Mouse (Mus musculus) kidney, postnatal 0 days (tissue): Measurements from ENCODE around the gene Srp68. TPM values are rescaled to one million over a fixed set of nuclear protein-coding genes. Genes with fewer than 3 reads are reported as not detected.
"Not testable (repeated sequence)": the region's sequence is repeated elsewhere in the genome, so short reads cannot be mapped to it uniquely, and the experiment has no call there.

Experiments
- ATAC-seq: fragments of 200-750 bp; cut with Nextera tagmentation; replicated peaks from 2 replicates; pipeline ENCODE4 v1.8.0; 2017; ENCODE audit warnings: low read depth, moderate number of reproducible peaks, moderate TSS enrichment, moderate library complexity; ENCODE audit not compliant: low FRiP score
- DNase-seq: peaks from one replicate; pipeline ENCODE4 v3.0.0-alpha.2; 2016; ENCODE audit warnings: low spot score
- H3K27ac ChIP-seq: fragments of 300-500 bp; sonication (generic); 2 replicates; pipeline ENCODE4 v1.5.1; 2014; ENCODE audit warnings: mild to moderate bottlenecking
- H3K27me3 ChIP-seq: fragments of 300-500 bp; sonication (generic); 2 replicates; pipeline ENCODE4 v1.6.1; 2014; ENCODE audit warnings: low read length, mixed read lengths; ENCODE audit not compliant: insufficient read depth
- H3K36me3 ChIP-seq: fragments of 300-500 bp; sonication (generic); 2 replicates; pipeline ENCODE4 v1.6.1; 2014; ENCODE audit warnings: low read length, mixed read lengths; ENCODE audit not compliant: insufficient read depth
- H3K4me1 ChIP-seq: fragments of 300-500 bp; sonication (generic); replicated peaks from 2 replicates; pipeline ENCODE4 v1.6.1; 2014; ENCODE audit warnings: antibody characterized with exemption, low read length, mixed read lengths; ENCODE audit not compliant: insufficient read depth
- H3K4me2 ChIP-seq: fragments of 300-500 bp; sonication (generic); 2 replicates; pipeline ENCODE4 v1.6.1; 2014; ENCODE audit warnings: mild to moderate bottlenecking, low read length, moderate library complexity, mixed read lengths
- H3K4me3 ChIP-seq: fragments of 300-500 bp; sonication (generic); replicated peaks from 2 replicates; pipeline ENCODE4 v1.5.1; 2014; ENCODE audit warnings: low read depth, low read length
- H3K9ac ChIP-seq: fragments of 300-500 bp; sonication (generic); 2 replicates; pipeline ENCODE4 v1.6.1; 2014; ENCODE audit warnings: low read depth, low read length
- H3K9me3 ChIP-seq: fragments of 300-500 bp; sonication (generic); replicated peaks from 2 replicates; pipeline ENCODE4 v1.6.1; 2016; ENCODE audit warnings: low read length, inconsistent platforms, mixed read lengths
- CTCF ChIP-seq: IDR thresholded peaks from 2 replicates; pipeline ENCODE4 v1.5.1; 2016; ENCODE audit warnings: antibody characterized with exemption, low read depth, mild to moderate bottlenecking, moderate library complexity
- WGBS: fragments of 180-500 bp; shearing (Covaris S2); extraction: QIAGEN DNeasy Blood & Tissue Kit; methylation state at CpG from one replicate; pipeline ENCODE4 v1.1.7; 2014; 5-methylcytosine and 5-hydroxymethylcytosine counted together
- polyA plus RNA-seq: library from polyadenylated mRNA; unstranded; fragments of >200 nt; fragmentation: Nextera tagmentation; extraction: Ambion mirVana; gene quantifications from 2 replicates; pipeline ENCODE4 v1.2.1, GENCODE M21; 2015

Gene Srp68
- polyA plus RNA-seq, 1 experiment from 2014 or later, result 62.1 TPM

DNA sequence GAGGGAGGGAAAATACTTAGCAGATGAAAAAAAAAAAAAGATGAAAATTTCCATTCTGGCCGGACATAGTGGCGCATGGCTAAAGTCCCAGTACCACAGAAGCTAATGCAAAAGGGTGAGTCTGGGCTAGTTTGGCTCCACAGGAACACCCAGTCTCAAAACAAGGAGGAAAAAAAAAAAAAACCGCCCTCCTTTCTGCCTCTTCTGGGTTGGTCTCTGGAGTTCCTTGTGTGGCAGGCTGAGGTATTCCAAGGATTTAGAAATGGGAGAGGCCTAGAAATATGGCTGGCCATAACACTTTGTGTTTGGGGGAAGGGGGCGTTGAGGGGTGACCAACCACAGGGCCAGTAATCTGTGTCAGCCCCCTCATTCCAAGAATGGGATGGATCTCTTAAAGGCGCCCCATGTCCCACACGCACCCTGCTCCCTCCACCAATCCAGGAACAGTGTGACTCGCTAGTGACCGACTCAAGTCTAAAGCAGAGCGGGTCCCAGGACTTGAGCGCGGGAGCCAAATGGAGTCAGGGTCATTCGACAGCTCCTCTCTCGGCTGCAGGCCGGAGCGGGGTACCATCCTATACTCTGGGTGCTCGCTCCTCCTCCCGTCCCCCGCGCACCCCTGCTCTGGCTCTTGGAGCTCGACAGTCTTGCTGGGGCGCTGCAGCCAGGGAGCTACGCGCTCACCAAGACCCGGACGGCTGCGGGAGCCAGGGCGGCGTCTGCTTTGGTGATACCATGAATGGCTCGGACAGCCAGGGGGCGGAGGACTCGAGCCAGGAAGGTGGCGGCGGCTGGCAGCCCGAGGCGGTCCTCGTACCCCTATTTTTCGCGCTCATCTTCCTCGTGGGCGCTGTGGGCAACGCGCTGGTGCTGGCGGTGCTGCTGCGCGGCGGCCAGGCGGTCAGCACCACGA is 7.0 kb upstream of the Srp68 start, which contains the start of gene Galr2:
TSS of gene Galr2 (plus strand) at position 189 of the 913 bp plus-strand sequence.
- H3K27ac ChIP-seq, result no peak within 1 kb of the TSS
- ATAC-seq (no peak), DNase-seq (peak; percentile 18)
- peaks cover 6% of the 10 kb centered on the region; the same call in 1 of the 2 replicates for H3K4me1 ChIP-seq
- WGBS, result 7% methylated on average over 48 of the region's 48 CpGs
- peaks cover 37% of the 10 kb centered on the region for H3K27me3 ChIP-seq
- no peaks in the 10 kb centered on the region for H3K36me3 ChIP-seq
- peak within 1 kb of the TSS; percentile 5; the same call in 1 of the 2 replicates for H3K9ac ChIP-seq
- H3K4me2 ChIP-seq, result peak within 1 kb of the TSS; percentile 48
- H3K4me3 ChIP-seq, result peak within 1 kb of the TSS; percentile 26
- no peaks in the 10 kb centered on the region for H3K9me3 ChIP-seq
- TF ChIP-seq CTCF, result peak; percentile 29; the same call in 1 of the 2 replicates

DNA sequence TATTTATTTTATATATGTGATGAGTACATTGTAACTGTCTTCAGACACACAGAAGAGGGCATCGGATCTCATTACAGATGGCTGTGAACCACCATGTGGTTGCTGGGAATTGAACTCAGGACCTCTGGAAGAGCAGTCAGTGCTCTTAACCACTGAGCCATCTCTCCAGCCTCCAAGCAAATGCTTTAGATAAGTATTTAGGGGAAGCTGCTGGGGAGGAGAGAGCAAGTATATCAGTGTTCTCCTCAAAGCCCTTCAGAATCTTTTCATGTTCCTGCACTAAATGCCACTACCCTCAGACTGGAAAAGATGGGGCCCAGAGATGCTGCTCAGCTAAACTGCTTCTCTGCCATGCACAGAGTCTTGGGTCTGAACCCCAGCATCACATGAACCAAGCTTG is 3.2 kb upstream of the Srp68 start:
- H3K27me3 ChIP-seq, result peaks cover 18% of the 10 kb centered on the region; the same call in 1 of the 2 replicates
- WGBS, result 97% methylated on average over 1 of the region's 1 CpGs
- not testable (repeated sequence) for H3K9me3 ChIP-seq, H3K27ac ChIP-seq, H3K4me3 ChIP-seq, ATAC-seq, H3K36me3 ChIP-seq, H3K9ac ChIP-seq, H3K4me2 ChIP-seq, DNase-seq
- H3K4me1 ChIP-seq, result peaks cover 11% of the 10 kb centered on the region; the same call in 1 of the 2 replicates

DNA sequence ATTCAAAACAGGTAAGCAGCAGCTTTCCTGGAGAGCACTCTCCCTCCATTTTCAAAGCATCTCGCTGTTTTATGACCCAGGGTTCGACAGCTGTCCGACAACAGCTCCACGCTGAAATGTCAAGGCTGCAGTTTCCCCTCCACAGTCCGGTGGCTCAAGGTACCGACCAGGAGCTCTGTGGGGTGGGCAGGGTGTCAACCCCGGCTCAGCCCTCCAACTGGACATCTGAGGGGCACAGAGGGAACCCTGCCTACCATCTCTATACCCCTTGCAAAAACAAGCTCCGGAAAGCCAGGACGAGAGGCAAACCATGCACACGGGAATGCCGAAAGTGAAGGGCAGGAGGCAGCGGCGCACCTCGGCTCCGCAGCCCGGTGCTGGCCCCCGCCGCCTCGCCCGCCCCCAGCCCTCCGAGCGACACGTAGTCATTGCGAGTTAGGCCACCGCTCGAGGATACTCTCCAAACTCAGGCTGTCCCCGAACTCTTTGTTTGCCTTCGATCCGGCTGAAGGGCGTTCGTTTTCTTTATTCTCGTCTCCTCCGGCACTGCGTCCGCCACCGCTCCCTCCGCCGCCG is 460 bp downstream of the Srp68 start:
- H3K9me3 ChIP-seq, result no peaks in the 10 kb centered on the region
- H3K9ac ChIP-seq, result peak overlapping the region; percentile 78
- WGBS, result under 1% methylated on average over 39 of the region's 39 CpGs
- H3K27ac ChIP-seq, result peak overlapping the region; percentile 91
- peak overlapping the region; percentile 73 for H3K4me3 ChIP-seq
- ATAC-seq (0 out of 2 replicates have a peak, but pooled peaks have one; percentile 21), DNase-seq (no peak)
- H3K4me1 ChIP-seq, result 0 out of 2 replicates have a peak, but pooled peaks cover 9% of the 10 kb centered on the region
- TF ChIP-seq CTCF, result no peak
- peak overlapping the region; percentile 90 for H3K4me2 ChIP-seq
- no peaks in the 10 kb centered on the region for H3K27me3 ChIP-seq
- peaks cover 26% of the 10 kb centered on the region for H3K36me3 ChIP-seq

DNA sequence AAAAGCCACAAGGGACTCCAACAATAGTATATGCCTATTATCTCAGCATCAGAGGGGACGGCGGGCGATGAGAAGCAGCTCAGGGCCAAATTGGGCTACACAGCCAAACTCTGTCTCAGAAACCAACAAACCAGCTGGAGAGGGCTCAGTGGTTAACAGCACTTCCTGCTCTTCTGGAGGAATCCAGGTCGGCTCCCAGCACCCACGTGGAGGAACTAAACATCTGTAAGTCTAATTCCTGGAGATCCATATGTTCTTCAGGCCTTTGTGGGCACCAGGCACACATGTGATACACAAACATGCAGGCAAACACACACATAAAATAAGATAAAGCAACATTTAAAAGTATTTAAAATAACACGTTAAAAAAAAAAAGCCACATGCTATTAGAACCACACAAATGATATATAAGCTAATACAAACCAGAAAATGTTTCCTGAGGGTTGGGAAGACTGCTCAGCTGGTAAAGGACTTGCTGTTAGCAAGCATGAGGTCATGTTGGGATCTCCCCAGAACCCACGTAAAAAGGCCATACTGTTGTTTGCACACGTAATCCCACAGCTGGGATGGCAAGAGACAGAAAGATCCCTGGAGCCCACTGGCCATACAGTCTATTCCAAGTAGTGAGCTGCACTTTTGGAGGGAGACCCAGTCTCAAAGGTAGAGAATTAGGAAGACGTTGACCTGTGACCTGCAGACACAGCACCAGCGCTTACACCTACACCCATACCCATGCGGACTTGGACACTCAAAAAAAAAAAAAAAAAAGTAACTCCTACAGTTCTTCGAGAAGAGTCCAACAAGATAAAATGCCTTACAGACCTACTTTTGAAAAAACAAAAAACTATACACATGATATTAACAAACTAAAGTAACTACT is 1.2 kb downstream of the Srp68 start:
- no peak overlapping the region for H3K27ac ChIP-seq
- TF ChIP-seq CTCF, result no peak
- H3K36me3 ChIP-seq, result peaks cover 34% of the 10 kb centered on the region
- 44% methylated on average over 12 of the region's 12 CpGs for WGBS
- H3K4me2 ChIP-seq, result peak overlapping the region; percentile 90
- peak overlapping the region; percentile 73 for H3K4me3 ChIP-seq
- no peak for DNase-seq
- H3K9me3 ChIP-seq, result no peaks in the 10 kb centered on the region
- H3K27me3 ChIP-seq, result no peaks in the 10 kb centered on the region
- H3K9ac ChIP-seq, result peak overlapping the region; percentile 78
- no peak for ATAC-seq
- 0 out of 2 replicates have a peak, but pooled peaks cover 9% of the 10 kb centered on the region for H3K4me1 ChIP-seq

DNA sequence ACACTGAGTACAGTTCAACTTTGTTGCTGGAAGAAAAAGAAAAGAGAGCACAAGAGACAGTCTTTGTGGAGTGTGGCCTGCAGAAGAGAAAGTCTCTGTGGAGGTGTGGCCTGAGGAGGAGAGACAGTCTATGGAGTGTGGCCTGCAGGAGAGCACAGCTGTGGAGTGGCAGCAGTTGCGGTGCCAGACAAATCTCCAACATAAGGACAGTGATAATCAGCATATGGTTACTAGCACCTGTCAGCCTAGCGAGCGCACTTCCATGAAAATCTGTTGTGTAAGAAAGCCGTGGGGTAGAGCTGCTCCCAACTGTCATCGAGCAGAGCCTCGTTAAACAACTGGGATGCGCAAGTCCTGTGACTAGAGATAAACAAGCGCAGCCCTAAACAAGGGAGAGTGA is 4.5 kb downstream of the Srp68 start:
- Histone ChIP-seq H3K9ac (no peak overlapping the region), H3K4me2 (no peak overlapping the region), H3K4me1 (0 out of 2 replicates have a peak, but pooled peaks cover 8% of the 10 kb centered on the region), H3K4me3 (no peak overlapping the region), H3K27me3 (no peaks in the 10 kb centered on the region), H3K27ac (no peak overlapping the region), H3K36me3 (peaks cover 57% of the 10 kb centered on the region), H3K9me3 (no peaks in the 10 kb centered on the region)
- DNase-seq, result no peak
- no peak for ATAC-seq
- TF ChIP-seq CTCF, result no peak
- WGBS, result 91% methylated on average over 8 of the region's 8 CpGs
